Mouse (Mus musculus): ENCODE measurements at regions not wholly inside any gene's neighbourhood (a gene's known extent, or its start where the extent isn't known, plus 50 kb on each side); places are given as distances from the start of the nearest gene placed in this dataset.

GRCm38 (mm10) chr12:107769801-107770515 is 233.4 kb downstream of the Bcl11b start:
- no peak for DNase-seq

GRCm38 (mm10) chr12:107770516-107770836 is 232.9 kb downstream of the Bcl11b start:
- no peak for DNase-seq

DNA sequence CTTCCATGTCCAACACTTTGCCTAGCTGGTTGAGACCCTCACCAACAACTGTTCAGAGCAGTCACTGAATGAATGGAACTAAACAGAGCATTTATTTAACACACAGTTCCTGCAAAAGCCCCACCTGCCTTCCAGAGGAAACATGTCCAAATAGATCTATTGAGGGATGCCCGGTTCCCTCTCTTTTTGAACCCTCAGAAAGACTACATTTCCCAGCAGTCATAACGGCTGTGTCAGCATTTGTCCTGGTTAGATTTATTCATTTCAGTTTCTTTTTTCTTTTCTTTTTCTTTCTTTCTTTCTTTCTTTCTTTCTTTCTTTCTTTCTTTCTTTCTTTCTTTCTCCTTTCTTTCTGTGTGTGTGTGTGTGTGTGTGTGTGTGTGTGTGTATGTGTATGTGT is 232.1 kb downstream of the Bcl11b start:
- DNase-seq = no peak

GRCm38 (mm10) chr12:107771809-107772208 is 231.6 kb downstream of the Bcl11b start:
- DNase-seq = no peak

- no peak for DNase-seq
These were observed 225.4 kb downstream of the Bcl11b start for GRCm38 (mm10) chr12:107778046-107778445.

DNA sequence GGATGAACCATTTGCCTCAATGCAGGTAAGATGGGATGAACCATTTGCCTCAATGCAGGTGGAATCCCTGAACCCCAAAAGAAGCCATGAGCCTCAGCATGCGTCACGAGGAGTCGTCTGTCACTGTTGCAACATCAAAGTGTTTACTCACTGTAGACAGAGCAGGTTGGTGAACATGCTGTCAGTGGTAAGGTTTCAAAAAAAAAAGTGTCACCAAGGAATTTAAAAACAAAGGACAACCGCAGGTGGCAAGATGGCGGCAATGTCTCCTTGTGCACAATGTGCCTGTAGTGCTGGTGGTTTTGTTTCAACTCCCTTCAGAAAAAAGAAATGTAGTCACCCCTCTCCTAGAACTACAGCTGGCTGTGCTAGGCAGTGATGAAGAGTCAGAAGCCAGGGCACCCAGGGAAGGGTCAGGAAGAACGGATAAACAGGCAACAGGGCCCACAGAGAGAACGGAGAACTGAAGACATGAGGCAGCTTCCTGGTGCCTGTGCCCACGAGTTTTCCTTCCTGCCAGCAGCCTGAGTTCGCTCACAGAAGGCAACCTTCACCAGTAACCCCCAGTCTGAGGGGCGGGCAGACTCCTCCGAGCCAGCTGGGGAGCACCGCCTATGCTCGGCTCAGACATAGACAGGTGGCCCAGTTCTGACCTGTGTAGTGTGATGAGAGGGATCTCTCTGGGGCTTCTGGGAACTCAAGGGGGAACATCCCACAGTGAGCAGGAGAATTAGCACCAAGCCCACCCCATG is 223.9 kb downstream of the Bcl11b start:
- no peak for DNase-seq

DNA sequence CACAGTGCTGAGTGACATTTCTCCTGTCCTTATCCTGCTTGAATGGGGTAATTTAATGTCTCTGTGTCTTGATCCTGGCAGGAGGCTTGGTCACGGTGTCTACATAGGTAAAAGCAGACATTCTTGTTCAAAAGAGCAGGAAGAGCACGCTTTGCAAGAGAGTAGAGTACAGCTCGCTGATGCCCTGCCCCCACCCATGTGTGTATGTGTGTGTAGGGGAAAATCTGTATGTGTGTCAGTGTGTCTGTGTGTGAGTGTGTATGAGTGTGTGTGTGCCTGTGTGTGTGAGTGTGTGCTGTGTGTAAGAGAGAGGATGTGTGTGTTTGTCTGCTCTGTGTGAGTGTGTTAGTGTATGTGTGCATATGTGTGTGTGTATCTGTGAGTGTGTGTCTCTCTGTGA is 221.3 kb downstream of the Bcl11b start:
- DNase-seq = no peak

GRCm38 (mm10) chr12:107783831-107784230 is 219.6 kb downstream of the Bcl11b start:
- no peak for DNase-seq

DNA sequence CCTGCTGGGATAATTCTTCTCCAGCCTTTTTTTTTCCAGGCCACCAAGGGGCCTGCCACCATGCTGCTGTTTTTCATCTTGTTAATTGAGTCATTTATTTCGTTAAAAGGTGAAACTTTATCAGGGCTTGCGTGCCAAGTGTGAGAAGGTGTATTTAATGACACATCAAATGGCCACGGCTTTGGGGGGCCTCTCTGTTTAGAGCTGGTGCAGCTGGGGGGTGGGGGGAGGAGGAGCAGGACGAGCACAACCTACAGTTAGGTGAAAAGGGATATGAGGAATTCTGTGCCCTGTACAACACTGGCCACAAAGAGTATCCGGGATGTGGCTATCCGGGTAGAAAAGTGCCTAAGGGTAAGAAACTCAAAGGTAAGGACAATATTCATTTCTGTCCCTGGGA is 213.6 kb downstream of the Bcl11b start:
- no peak for DNase-seq

DNA sequence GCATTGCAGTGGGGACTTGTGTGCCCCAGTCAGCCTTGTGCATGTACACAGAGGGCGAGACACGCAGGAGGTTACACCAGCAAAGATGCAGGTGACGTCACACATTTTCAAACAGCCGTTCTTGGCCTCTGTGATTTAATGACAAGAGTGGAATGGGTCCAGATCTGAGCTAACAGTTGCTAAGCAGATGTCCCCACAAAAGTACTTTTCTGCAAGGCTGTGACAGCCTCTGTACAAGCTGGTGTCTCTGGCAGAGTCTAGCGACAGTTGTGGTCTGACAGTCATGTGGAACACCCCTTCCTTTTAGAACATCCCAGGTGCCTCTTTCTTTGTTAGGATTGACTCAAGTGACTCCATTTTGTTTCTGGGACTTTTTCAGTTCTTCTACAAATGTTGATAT is 203.1 kb downstream of the Bcl11b start:
- DNase-seq = no peak

GRCm38 (mm10) chr12:107807634-107808033 is 195.8 kb downstream of the Bcl11b start:
- DNase-seq = peak; percentile 14

DNA sequence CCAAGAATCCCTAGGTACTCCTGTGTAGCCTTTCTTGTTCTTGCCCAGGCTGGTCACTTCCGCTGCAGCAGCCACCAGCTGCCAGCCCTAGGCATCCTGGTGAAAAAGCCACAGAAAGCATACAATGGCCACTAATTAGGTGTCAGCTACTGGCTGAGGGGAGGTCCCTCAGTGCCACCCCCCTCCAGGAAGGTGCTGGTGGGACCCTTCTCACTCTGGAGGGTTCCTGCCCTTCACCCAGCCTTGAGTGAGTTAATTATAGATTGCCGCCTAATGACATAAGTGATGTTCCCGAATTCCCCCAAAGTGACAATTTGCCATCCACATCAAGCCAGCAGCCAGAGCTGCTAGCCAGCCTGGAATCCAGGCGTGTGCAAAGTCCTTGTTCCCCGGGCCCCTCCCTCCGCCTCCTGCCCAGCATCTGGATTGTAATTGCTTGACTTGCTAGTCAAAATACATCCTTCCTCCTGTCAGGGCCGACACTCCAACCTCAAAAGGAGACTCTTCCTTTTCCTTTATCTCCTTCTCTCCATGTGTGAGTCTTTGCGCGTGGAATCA is 195.2 kb downstream of the Bcl11b start:
- no peak for DNase-seq

DNA sequence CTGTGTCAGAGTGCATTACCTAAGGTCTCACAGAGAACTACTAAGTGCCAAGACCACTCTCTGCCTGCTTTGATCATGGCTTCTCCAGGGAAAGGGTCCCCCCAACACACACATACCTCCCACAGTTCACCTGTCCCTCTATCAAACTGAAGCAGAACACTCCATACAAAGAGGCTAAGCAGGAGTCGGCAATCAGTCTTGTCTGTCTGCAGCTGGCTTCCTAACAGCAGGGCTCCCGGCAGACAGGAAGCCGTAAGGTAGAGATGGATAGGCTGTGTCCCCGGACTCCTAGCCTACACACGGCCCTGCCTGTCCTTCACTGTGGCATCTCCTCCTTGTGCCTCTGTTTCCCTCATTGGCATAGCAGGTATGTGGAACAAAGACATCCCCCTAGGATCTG is 192.2 kb downstream of the Bcl11b start:
- no peak for DNase-seq

GRCm38 (mm10) chr12:107812549-107813335 is 190.7 kb downstream of the Bcl11b start:
- no peak for DNase-seq

DNA sequence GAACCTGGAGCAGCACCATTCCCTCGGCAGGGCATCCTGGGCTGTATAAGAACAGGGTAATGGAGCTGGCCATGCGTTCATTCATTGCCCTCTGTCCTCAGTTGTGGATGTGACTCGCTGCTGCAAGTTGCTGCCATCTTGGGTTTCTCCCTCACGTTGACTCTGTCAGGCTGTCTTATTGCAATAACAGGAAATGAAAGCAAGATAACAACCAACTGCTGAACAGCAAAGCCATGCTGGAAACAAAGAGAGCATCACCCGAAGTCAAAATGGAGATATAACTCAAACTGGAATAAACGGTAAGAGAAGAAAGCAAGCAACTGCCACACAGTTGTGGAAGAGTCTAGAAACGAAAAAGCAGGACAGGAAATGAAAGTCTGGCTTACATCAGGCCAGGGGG is 188.5 kb downstream of the Bcl11b start:
- no peak for DNase-seq

DNA sequence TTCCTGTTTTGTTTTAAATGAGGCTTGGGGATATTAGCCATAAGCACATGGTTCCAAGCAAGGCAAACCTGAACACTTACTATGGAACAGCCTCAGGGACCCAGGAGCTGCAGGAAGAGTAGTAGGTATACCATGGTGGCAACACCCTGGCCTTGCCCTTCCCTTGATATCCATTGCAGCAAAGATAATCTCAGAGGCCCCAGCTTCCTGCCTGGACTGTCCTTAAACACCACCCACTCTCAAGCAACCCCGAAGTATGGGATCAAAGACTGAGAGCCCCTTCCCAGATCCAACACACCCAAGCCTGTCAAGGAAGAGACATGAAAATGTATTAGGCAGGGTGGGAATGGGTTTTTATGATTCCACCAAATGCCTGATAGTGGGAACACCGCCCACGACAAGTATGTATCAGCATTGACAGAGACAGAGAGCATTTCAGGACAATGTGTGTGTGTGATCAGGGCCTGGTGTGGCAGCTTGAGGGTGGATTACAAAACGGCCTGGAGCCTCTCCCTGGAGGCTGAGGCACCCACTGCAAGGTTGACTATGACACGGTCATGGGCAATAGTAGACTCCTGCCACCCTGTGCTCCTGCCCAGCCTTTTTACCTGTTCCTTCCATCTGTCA is 179.5 kb downstream of the Bcl11b start:
- DNase-seq = no peak

DNA sequence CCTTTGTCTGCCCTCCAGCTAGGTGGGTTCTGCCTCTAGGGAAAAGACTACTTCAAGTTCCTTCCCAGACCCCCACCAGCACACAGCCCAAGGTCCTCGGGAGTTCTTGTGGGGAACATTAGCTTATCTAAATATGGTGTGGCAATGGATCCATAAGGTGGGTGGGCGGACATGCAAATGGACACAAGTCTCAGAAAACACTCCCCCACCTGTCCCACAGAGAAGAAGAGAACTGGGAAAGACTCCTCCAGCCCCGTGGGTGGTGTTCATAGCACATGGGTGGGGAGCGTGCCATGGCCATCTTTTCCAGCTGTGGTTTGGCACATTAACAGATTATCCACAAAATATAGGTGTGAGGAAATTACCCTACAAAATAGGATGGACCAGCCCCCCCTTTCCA is 177.5 kb downstream of the Bcl11b start:
- no peak for DNase-seq

GRCm38 (mm10) chr12:107831400-107832128 is 171.8 kb downstream of the Bcl11b start:
- no peak for DNase-seq

GRCm38 (mm10) chr12:107833001-107833400 is 170.4 kb downstream of the Bcl11b start:
- DNase-seq = no peak

GRCm38 (mm10) chr12:107834512-107834911 is 168.9 kb downstream of the Bcl11b start:
- DNase-seq = no peak

DNA sequence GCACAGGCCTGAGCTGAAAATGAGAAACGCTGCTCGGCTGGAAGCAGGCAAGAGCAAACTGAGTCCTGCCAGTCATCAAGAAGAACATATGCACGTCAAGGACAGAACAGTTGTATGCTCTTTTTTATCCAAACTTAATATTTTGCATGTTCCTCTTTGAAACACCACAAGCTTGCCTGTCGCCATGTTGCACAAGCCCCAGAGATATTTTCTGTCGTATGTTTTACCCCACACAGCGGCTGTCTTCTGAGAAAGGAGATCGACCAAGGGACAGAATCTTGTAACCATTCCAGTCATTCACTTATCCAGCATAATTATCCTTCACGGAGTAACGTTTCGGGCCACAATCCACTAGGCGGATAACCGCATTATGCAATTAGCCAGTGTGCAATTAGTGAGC is 165.7 kb downstream of the Bcl11b start:
- DNase-seq = no peak

- DNase-seq = no peak
These were observed 158.8 kb downstream of the Bcl11b start for GRCm38 (mm10) chr12:107844631-107845030.
